Mouse (Mus musculus) lung, postnatal 0 days (tissue): ENCODE measurements around the gene Cfi.

Experiments used
- CTCF ChIP-seq: IDR thresholded peaks from 2 replicates; pipeline ENCODE4 v1.5.1; 2016; ENCODE audit warnings: antibody characterized with exemption, mild to moderate bottlenecking
- EP300 ChIP-seq: IDR thresholded peaks from 2 replicates; pipeline ENCODE4 v1.6.1; 2016; ENCODE audit warnings: antibody characterized with exemption, mild to moderate bottlenecking, control low read depth

- TF ChIP-seq EP300, result no peak; the same call in 1 of the 2 replicates
- no peak for TF ChIP-seq CTCF
Observed at GRCm38 (mm10) chr3:129831035-129831568, 4.6 kb upstream of the Cfi start, which contains the start of gene Gar1.
